Mouse (Mus musculus) heart, adult 8-10 months (tissue): ENCODE measurements around the gene Caskin1. TPM values are rescaled to one million over a fixed set of nuclear protein-coding genes. Genes with fewer than 3 reads are reported as not detected.
"Not testable (repeated sequence)": the region's sequence is repeated elsewhere in the genome, so short reads cannot be mapped to it uniquely, and the experiment has no call there.

Experiments used
- DNase-seq: peaks from one replicate; pipeline ENCODE4 v3.0.0; 2022; ENCODE audit warnings: low spot score
- total RNA-seq, 4 experiments: library from RNA; stranded (reverse); gene quantifications; 2 replicates each; pipeline ENCODE4 v1.2.4; 2022

Gene Caskin1
- under 1 TPM; 0.16 to 0.23 (median 0.19) TPM for total RNA-seq

GRCm38 (mm10) chr17:24488186-24488661 lies at the start of gene Caskin1:
Gene Caskin1 (plus strand): TSS chr17:24488601.
- DNase-seq, result no peak

GRCm38 (mm10) chr17:24440377-24440776 lies 48.0 kb upstream of the Caskin1 start:
- no peak for DNase-seq

- no peak for DNase-seq
These were observed 47.3 kb upstream of the Caskin1 start for GRCm38 (mm10) chr17:24441148-24441547.

- no peak for DNase-seq
These were observed 46.3 kb upstream of the Caskin1 start for GRCm38 (mm10) chr17:24442107-24442506.

- no peak for DNase-seq
These were observed 45.7 kb upstream of the Caskin1 start, which contains the start of gene Dnase1l2 for GRCm38 (mm10) chr17:24442632-24443155. Gene Dnase1l2 (minus strand): TSS chr17:24443105.

GRCm38 (mm10) chr17:24443409-24443808 lies 45.0 kb upstream of the Caskin1 start:
- no peak for DNase-seq

- no peak for DNase-seq
These were observed 41.8 kb upstream of the Caskin1 start for GRCm38 (mm10) chr17:24446590-24446989.

GRCm38 (mm10) chr17:24449507-24449906 lies 38.9 kb upstream of the Caskin1 start:
- no peak for DNase-seq

- DNase-seq, result no peak
These were observed 37.2 kb upstream of the Caskin1 start for GRCm38 (mm10) chr17:24451220-24451619.

GRCm38 (mm10) chr17:24453372-24453771 lies 35.0 kb upstream of the Caskin1 start:
- no peak for DNase-seq

- no peak for DNase-seq
These were observed 34.1 kb upstream of the Caskin1 start for GRCm38 (mm10) chr17:24454218-24454755.

GRCm38 (mm10) chr17:24454756-24455522 lies 33.5 kb upstream of the Caskin1 start:
- DNase-seq, result peak; percentile 99

- DNase-seq, result not testable (repeated sequence)
These were observed 32.7 kb upstream of the Caskin1 start for GRCm38 (mm10) chr17:24455523-24456206.

GRCm38 (mm10) chr17:24461580-24461979 lies 26.8 kb upstream of the Caskin1 start:
- no peak for DNase-seq

- DNase-seq, result no peak
These were observed 25.5 kb upstream of the Caskin1 start for GRCm38 (mm10) chr17:24462932-24463331.

- no peak for DNase-seq
These were observed 24.8 kb upstream of the Caskin1 start for GRCm38 (mm10) chr17:24463374-24464133.

- DNase-seq, result no peak
These were observed 19.7 kb upstream of the Caskin1 start for GRCm38 (mm10) chr17:24468636-24469246.

GRCm38 (mm10) chr17:24469336-24469909 lies 19.0 kb upstream of the Caskin1 start:
- DNase-seq, result no peak

- DNase-seq, result peak; percentile 98
These were observed 18.3 kb upstream of the Caskin1 start, which contains the start of the genes E4f1 and Pgp for GRCm38 (mm10) chr17:24469910-24470602. Gene E4f1 (minus strand): TSS chr17:24470313. Gene Pgp (plus strand): TSS chr17:24470392.
